ENCODE assay signal across 25 mouse cellular contexts in the genomic region with DNA sequence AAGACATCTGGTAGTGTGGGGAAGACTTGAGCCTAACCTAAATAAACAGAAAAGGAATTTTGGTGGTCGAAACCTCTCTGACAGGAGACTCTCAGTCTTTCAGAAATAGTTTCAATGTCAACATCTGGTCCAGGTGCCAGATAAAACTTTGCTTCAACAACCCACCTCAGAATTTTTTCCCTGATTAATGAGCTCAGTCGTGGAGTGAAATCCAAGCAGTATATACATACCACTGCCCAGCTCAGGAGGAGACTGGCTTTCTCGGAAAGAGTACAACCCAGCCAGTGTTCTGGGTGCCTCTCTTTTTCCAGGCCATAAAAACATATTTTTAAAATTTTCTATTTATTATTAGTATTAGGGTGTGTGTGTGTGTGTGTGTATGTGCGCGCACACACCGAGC.
A peak's percentile ranks its signal among the peaks of the same experiment; 100 is the strongest.
DNase-seq lines count a peak whose midpoint lies in the region; ATAC-seq and TF ChIP-seq lines count a peak whose summit lies in the region.
"Had no signal": no experiment of that assay in that cellular context is flagged by ENCODE, and none has a peak within 500 bp of the region (broad histone marks: within the 10 kb centered on the region; RNA-seq: fewer than 3 reads in every experiment).

No protein-coding gene starts in this region.

- H3K9ac ChIP-seq in stomach, embryonic 14.5 days (replicated peaks; ENCODE audit: low read depth, low read length): no peak overlapping the region
- no peak overlapping the region for H3K9ac ChIP-seq in stomach, postnatal 0 days (ENCODE audit: low read length)
- H3K9ac ChIP-seq in limb, embryonic 12.5 days (replicated peaks): no peak overlapping the region
- H3K9ac ChIP-seq in limb, embryonic 15.5 days: no peak overlapping the region
- H3K9ac ChIP-seq: embryonic facial prominence, embryonic 15.5 days; forebrain, postnatal 0 days; heart, embryonic 12.5 days; heart, embryonic 15.5 days; hindbrain, embryonic 13.5 days had no signal

- no peak for DNase-seq in stomach, postnatal 0 days (ENCODE audit: low spot score)
- no peak for DNase-seq in right cerebral cortex, postnatal 10 days (ENCODE audit: low spot score in 2 of 2)
- no peak for DNase-seq in gastrocnemius, postnatal 4 days (ENCODE audit: low spot score in 2 of 2)
- DNase-seq: adrenal gland, adult 8-10 months; adrenal gland, postnatal 36 days; cerebellum, adult 18-20 months; cerebellum, adult 9-10 months; cerebellum, postnatal 25 days; forebrain, postnatal 0 days; gastrocnemius, adult 2 months; gastrocnemius, postnatal 14 days; heart, adult 18-20 months; heart, postnatal 10 days; heart, postnatal 36 days had no signal

- no peak overlapping the region for H3K4me3 ChIP-seq in stomach, embryonic 14.5 days (ENCODE audit: low read depth, low read length)
- no peak overlapping the region for H3K4me3 ChIP-seq in stomach, postnatal 0 days (ENCODE audit: low read depth, low read length)
- H3K4me3 ChIP-seq in limb, embryonic 12.5 days (replicated peaks): no peak overlapping the region
- H3K4me3 ChIP-seq in limb, embryonic 15.5 days: no peak overlapping the region
- H3K4me3 ChIP-seq: embryonic facial prominence, embryonic 15.5 days; gastrocnemius, adult 2 months; heart, embryonic 12.5 days; heart, embryonic 15.5 days; hindbrain, embryonic 10.5 days; hindbrain, embryonic 13.5 days had no signal

- no peaks in the 10 kb centered on the region for H3K27me3 ChIP-seq in stomach, embryonic 14.5 days (ENCODE audit: control insufficient read depth, insufficient read depth, low read length)
- H3K27me3 ChIP-seq in stomach, postnatal 0 days (ENCODE audit: control insufficient read depth, insufficient read depth, low read length): no peaks in the 10 kb centered on the region
- no peaks in the 10 kb centered on the region for H3K27me3 ChIP-seq in limb, embryonic 12.5 days
- H3K27me3 ChIP-seq in limb, embryonic 15.5 days: no peaks in the 10 kb centered on the region
- H3K27me3 ChIP-seq: embryonic facial prominence, embryonic 15.5 days; heart, embryonic 12.5 days; heart, embryonic 15.5 days; hindbrain, embryonic 13.5 days had no signal

- no peaks in the 10 kb centered on the region for H3K9me3 ChIP-seq in stomach, embryonic 14.5 days (ENCODE audit: control insufficient read depth, low read depth, low read length)
- no peaks in the 10 kb centered on the region for H3K9me3 ChIP-seq in stomach, postnatal 0 days (ENCODE audit: control insufficient read depth, low read length)
- no peaks in the 10 kb centered on the region for H3K9me3 ChIP-seq in limb, embryonic 12.5 days
- no peaks in the 10 kb centered on the region for H3K9me3 ChIP-seq in limb, embryonic 15.5 days
- H3K9me3 ChIP-seq: embryonic facial prominence, embryonic 15.5 days; heart, embryonic 12.5 days; heart, embryonic 15.5 days; hindbrain, embryonic 10.5 days; hindbrain, embryonic 13.5 days had no signal

- WGBS in stomach, embryonic 14.5 days: 49% methylated on average over 6 of the region's 6 CpGs
- WGBS in stomach, postnatal 0 days: 46% methylated on average over 6 of the region's 6 CpGs
- WGBS in limb, embryonic 12.5 days: 78% methylated on average over 6 of the region's 6 CpGs
- 51% methylated on average over 6 of the region's 6 CpGs for WGBS in limb, embryonic 15.5 days

- no peaks in the 10 kb centered on the region for H3K36me3 ChIP-seq in stomach, embryonic 14.5 days (ENCODE audit: control insufficient read depth, insufficient read depth, low read length)
- H3K36me3 ChIP-seq in stomach, postnatal 0 days (ENCODE audit: control insufficient read depth, insufficient read depth, low read length): no peaks in the 10 kb centered on the region
- H3K36me3 ChIP-seq in limb, embryonic 12.5 days: no peaks in the 10 kb centered on the region
- H3K36me3 ChIP-seq in limb, embryonic 15.5 days: no peaks in the 10 kb centered on the region
- H3K36me3 ChIP-seq: embryonic facial prominence, embryonic 15.5 days; heart, embryonic 12.5 days; heart, embryonic 15.5 days; hindbrain, embryonic 10.5 days; hindbrain, embryonic 13.5 days had no signal

- TF ChIP-seq EP300 in stomach, postnatal 0 days (optimal IDR thresholded peaks at IDR 0.05): no peak

- no peak for TF ChIP-seq CTCF in stomach, postnatal 0 days (IDR thresholded peaks at IDR 0.05; ENCODE audit: low read depth)

- ATAC-seq in stomach, embryonic 14.5 days (ENCODE audit: insufficient number of reproducible peaks, insufficient read depth, low FRiP score, low read depth): no peak
- ATAC-seq in stomach, postnatal 0 days (ENCODE audit: low FRiP score, low TSS enrichment): no peak
- no peak; the same call in 1 of the 2 replicates for ATAC-seq in limb, embryonic 12.5 days (ENCODE audit: insufficient number of reproducible peaks, insufficient read depth, low FRiP score, low TSS enrichment, low read depth)
- peak; percentile 79 for ATAC-seq in limb, embryonic 15.5 days (ENCODE audit: insufficient number of reproducible peaks, low FRiP score, low TSS enrichment, low read depth)
- ATAC-seq: CD4-positive, CD25-positive, alpha-beta regulatory T cell, adult 4 months; forebrain, embryonic 14.5 days; forebrain, postnatal 0 days; hindbrain, embryonic 16.5 days had no signal

- H3K4me1 ChIP-seq in stomach, embryonic 14.5 days (ENCODE audit: control insufficient read depth, insufficient read depth, low read length): peaks cover 14% of the 10 kb centered on the region
- H3K4me1 ChIP-seq in stomach, postnatal 0 days (replicated peaks; ENCODE audit: control insufficient read depth, insufficient read depth): no peaks in the 10 kb centered on the region
- peaks cover 14% of the 10 kb centered on the region for H3K4me1 ChIP-seq in limb, embryonic 12.5 days (replicated peaks)
- peaks cover 15% of the 10 kb centered on the region for H3K4me1 ChIP-seq in limb, embryonic 15.5 days
- H3K4me1 ChIP-seq: heart, embryonic 15.5 days had no signal

- peak overlapping the region; percentile 15; the same call in 1 of the 2 replicates for H3K27ac ChIP-seq in stomach, embryonic 14.5 days (ENCODE audit: low read length)
- no peak overlapping the region for H3K27ac ChIP-seq in stomach, postnatal 0 days (replicated peaks)
- H3K27ac ChIP-seq in limb, embryonic 12.5 days: peak overlapping the region; percentile 60; the same call in 1 of the 2 replicates
- H3K27ac ChIP-seq in limb, embryonic 15.5 days: peak overlapping the region; percentile 83
- H3K27ac ChIP-seq: embryonic facial prominence, embryonic 15.5 days; gastrocnemius, adult 2 months; heart, embryonic 15.5 days; hindbrain, embryonic 10.5 days; hindbrain, embryonic 13.5 days had no signal

- no peak overlapping the region for H3K4me2 ChIP-seq in stomach, embryonic 14.5 days (replicated peaks; ENCODE audit: low read depth, low read length)
- H3K4me2 ChIP-seq in stomach, postnatal 0 days (replicated peaks; ENCODE audit: low read depth): no peak overlapping the region
- H3K4me2 ChIP-seq in limb, embryonic 12.5 days: no peak overlapping the region
- H3K4me2 ChIP-seq in limb, embryonic 15.5 days: no peak overlapping the region
- H3K4me2 ChIP-seq: embryonic facial prominence, embryonic 15.5 days; heart, embryonic 12.5 days; heart, embryonic 15.5 days; hindbrain, embryonic 13.5 days had no signal
